Mouse (Mus musculus) macrophage (primary cell): Measurements from ENCODE around the gene Pola1. TPM values are rescaled to one million over a fixed set of nuclear protein-coding genes. Genes with fewer than 3 reads are reported as not detected.
"Not testable (repeated sequence)": the region's sequence is repeated elsewhere in the genome, so short reads cannot be mapped to it uniquely, and the experiment has no call there.

Source experiments
- H3K27ac ChIP-seq: fragments of 350-480 bp; formaldehyde crosslinking; 2 replicates; pipeline ENCODE4 v1.9.0; 2021
- H3K36me3 ChIP-seq: fragments of 350-480 bp; formaldehyde crosslinking; 2 replicates; pipeline ENCODE4 v1.9.0; 2021; ENCODE audit errors: inconsistent target
- H3K4me3 ChIP-seq: fragments of 350-480 bp; formaldehyde crosslinking; 2 replicates; pipeline ENCODE4 v1.9.0; 2021; ENCODE audit errors: inconsistent target
- H3K79me2 ChIP-seq: fragments of 350-480 bp; formaldehyde crosslinking; 2 replicates; pipeline ENCODE4 v1.9.0; 2021; ENCODE audit errors: inconsistent target
- WGBS: methylation state at CpG from one replicate; pipeline ENCODE4 v1.1.7; 2026; ENCODE audit warnings: inconsistent platforms; ENCODE audit not compliant: missing documents; 5-methylcytosine and 5-hydroxymethylcytosine counted together
- polyA plus RNA-seq: library from polyadenylated mRNA; stranded (reverse); fragments of 250-400 nt; gene quantifications from 3 replicates; pipeline ENCODE4 v1.2.4, GENCODE M21; 2018; ENCODE audit warnings: inconsistent platforms

The Pola1 gene
- polyA plus RNA-seq, 1 experiment from 2014 or later, result 5.0 TPM

- 35% methylated on average over 1 of the region's 1 CpGs for WGBS
These were observed 29.7 kb downstream of the Pola1 start for GRCm38 (mm10) chrX:93602214-93602613.

GRCm38 (mm10) chrX:93594283-93594682, 37.7 kb downstream of the Pola1 start:
- H3K79me2 ChIP-seq, result no peaks in the 10 kb centered on the region
- no peak overlapping the region for H3K27ac ChIP-seq
- no peak overlapping the region for H3K4me3 ChIP-seq
- 90% methylated on average over 4 of the region's 4 CpGs for WGBS
- H3K36me3 ChIP-seq, result no peaks in the 10 kb centered on the region

More at GRCm38 (mm10) chrX:93602214-93602613, 29.7 kb downstream of the Pola1 start:
- H3K4me3 ChIP-seq, result no peak overlapping the region
- H3K27ac ChIP-seq, result no peak overlapping the region
- H3K79me2 ChIP-seq, result no peaks in the 10 kb centered on the region
- no peaks in the 10 kb centered on the region for H3K36me3 ChIP-seq

GRCm38 (mm10) chrX:93580931-93581330, 51.0 kb downstream of the Pola1 start:
- WGBS, result 73% methylated on average over 2 of the region's 2 CpGs
- H3K36me3 ChIP-seq, result no peaks in the 10 kb centered on the region

GRCm38 (mm10) chrX:93557171-93557570, 74.8 kb downstream of the Pola1 start:
- 30% methylated on average over 1 of the region's 1 CpGs for WGBS
- Histone ChIP-seq H3K4me3 (no peak overlapping the region), H3K79me2 (no peaks in the 10 kb centered on the region), H3K27ac (no peak overlapping the region), H3K36me3 (no peaks in the 10 kb centered on the region)

More at GRCm38 (mm10) chrX:93580931-93581330, 51.0 kb downstream of the Pola1 start:
- no peak overlapping the region for H3K27ac ChIP-seq
- no peak overlapping the region for H3K4me3 ChIP-seq
- no peaks in the 10 kb centered on the region for H3K79me2 ChIP-seq

DNA sequence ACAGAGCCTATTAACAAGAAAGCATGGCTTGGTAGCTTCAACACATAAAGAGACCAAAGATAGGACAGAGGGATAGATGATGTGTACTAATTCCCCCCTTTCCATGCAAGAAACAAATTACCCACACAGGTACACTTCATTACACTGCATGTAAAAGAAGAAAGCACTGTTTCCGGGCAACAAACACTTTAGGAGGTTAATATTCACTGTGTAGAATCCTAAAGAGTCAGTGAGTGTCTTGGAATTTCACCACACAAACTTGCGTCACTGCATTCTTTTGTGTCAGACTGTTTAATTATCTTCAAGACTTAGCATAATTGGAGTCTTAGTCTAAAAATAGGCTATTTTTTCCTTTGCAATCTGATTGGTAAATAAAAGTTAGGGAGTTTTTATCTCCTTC, 92.2 kb downstream of the Pola1 start:
- H3K4me3 ChIP-seq, result no peak overlapping the region
- WGBS, result 96% methylated on average over 2 of the region's 2 CpGs
- H3K27ac ChIP-seq, result no peak overlapping the region

GRCm38 (mm10) chrX:93502865-93503353, 129.0 kb downstream of the Pola1 start:
- Histone ChIP-seq H3K36me3 (no peaks in the 10 kb centered on the region), H3K79me2 (no peaks in the 10 kb centered on the region), H3K27ac (no peak overlapping the region), H3K4me3 (no peak overlapping the region)
- 94% methylated on average over 2 of the region's 2 CpGs for WGBS

More for the DNA sequence above, 92.2 kb downstream of the Pola1 start:
- Histone ChIP-seq H3K79me2 (no peaks in the 10 kb centered on the region), H3K36me3 (no peaks in the 10 kb centered on the region)

- Histone ChIP-seq H3K79me2 (no peaks in the 10 kb centered on the region), H3K36me3 (no peaks in the 10 kb centered on the region), H3K4me3 (no peak overlapping the region), H3K27ac (no peak overlapping the region)
- 93% methylated on average over 6 of the region's 6 CpGs for WGBS
These were observed 134.4 kb downstream of the Pola1 start for GRCm38 (mm10) chrX:93497597-93497996.

DNA sequence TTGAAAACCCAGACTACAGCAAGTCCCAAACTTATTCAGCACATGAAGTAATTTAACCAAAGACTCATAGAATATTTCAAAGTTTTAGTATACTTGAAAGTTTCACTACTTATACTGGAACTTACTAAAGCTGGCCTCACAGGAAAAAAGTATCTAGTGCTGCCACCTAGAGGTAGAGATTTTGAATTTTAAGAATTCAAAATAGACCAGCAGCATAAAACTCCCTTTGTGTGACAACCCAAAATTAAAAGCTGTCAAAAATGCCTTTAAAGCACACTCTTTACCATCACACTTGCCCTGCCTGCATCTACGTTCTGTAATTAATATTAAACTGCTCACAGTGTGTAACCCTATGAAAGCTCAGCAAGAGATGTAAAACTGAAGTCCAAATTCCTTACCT, 166.2 kb downstream of the Pola1 start:
- no CpG with 5 or more reads among the region's 1 CpGs for WGBS
- no peaks in the 10 kb centered on the region for H3K36me3 ChIP-seq
- no peak overlapping the region for H3K4me3 ChIP-seq

DNA sequence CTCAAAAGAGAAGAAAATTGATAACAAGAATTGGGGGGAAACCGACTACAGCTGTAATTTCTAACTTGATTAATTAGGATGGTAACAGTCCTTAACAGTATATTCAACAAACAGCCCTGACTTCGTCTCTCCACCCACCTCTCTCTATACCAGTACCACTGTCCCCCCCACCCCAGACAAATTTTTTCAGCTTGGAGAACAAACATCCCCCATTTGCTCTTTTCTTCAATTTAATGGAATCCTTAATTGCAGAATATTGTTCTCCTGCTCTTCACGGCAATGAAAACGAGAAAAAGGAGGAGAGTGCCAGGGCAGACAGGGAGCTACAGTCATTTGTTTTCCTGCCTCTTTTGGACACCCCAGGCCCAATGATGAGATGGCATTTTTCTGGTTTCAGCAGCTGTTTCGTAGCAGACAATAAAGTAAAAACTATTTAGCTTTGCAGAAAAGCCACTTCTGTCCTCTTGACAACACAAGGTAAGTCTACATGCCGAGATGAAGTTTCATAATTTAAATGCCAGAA, 202.2 kb downstream of the Pola1 start:
- Histone ChIP-seq H3K79me2 (no peaks in the 10 kb centered on the region), H3K36me3 (no peaks in the 10 kb centered on the region)
- WGBS, result 89% methylated on average over 6 of the region's 6 CpGs

More for the DNA sequence above, 166.2 kb downstream of the Pola1 start:
- H3K27ac ChIP-seq, result no peak overlapping the region
- no peaks in the 10 kb centered on the region for H3K79me2 ChIP-seq

DNA sequence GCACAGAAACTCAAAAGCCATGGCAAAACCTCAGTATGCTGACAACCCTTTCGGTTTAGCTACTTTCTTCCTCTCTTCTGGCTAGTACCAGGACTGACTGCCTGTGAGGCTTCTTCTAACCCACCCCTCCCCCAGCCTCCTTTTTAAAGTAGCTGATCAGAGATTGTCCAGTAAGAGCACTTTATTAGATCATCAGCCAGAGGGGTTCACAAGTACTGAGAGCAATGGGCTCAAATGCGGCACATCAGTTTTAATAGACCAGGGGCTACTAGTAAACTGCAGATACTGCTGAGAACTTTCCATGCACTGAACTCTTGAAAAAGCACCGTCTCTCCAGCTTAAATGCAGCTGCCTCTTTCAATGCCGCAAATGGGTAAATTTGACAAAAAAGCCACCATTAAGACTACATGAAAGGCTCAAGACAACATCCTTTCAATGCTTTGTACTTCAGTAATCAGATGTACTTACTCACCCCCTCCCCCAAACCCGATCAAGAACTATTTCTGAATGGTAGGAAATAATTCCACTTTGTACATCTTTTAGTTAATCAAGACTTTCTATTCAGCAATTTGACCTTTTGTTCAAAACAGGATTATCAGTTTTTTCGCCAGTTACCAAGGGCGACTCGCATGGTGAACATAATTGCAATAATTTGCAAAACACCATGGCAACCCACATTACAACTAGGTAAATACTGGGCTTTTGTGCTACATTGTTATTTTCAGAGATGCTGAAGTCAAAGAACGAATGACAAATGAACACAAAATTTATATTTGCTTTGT, 202.8 kb downstream of the Pola1 start:
- Histone ChIP-seq H3K36me3 (no peaks in the 10 kb centered on the region), H3K79me2 (no peaks in the 10 kb centered on the region), H3K4me3 (no peak overlapping the region), H3K27ac (no peak overlapping the region)
- 91% methylated on average over 9 of the region's 9 CpGs for WGBS

More for the DNA sequence above, 202.2 kb downstream of the Pola1 start:
- Histone ChIP-seq H3K4me3 (no peak overlapping the region), H3K27ac (no peak overlapping the region)

- H3K36me3 ChIP-seq, H3K4me3 ChIP-seq, H3K79me2 ChIP-seq, H3K27ac ChIP-seq: not testable (repeated sequence)
These were observed 231.1 kb downstream of the Pola1 start for GRCm38 (mm10) chrX:93400871-93401270.

DNA sequence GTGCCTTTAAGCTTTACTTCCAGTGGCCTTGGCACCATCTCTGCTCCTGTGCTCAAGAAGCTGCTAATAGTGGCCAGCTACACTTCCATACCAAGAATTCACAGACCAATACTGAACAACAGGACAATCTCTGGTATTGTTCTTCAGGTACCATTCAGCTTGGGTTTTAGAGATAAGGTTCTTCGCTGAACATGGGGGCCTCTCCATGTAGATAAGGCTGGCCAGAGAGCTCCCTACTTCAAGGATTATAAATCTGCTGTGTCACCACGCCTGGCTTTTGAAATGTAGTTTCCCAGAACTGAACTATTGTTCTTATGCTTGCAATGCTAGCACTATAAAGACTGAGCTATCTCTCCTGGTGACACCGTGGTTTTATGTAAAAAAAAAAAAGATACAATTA, 234.9 kb downstream of the Pola1 start:
- WGBS, result 82% methylated on average over 2 of the region's 3 CpGs
- Histone ChIP-seq H3K36me3 (no peaks in the 10 kb centered on the region), H3K27ac (no peak overlapping the region), H3K4me3 (no peak overlapping the region), H3K79me2 (no peaks in the 10 kb centered on the region)

- no peaks in the 10 kb centered on the region for H3K36me3 ChIP-seq
- 94% methylated on average over 8 of the region's 9 CpGs for WGBS
- no peak overlapping the region for H3K4me3 ChIP-seq
- no peak overlapping the region for H3K27ac ChIP-seq
- no peaks in the 10 kb centered on the region for H3K79me2 ChIP-seq
These were observed 254.5 kb downstream of the Pola1 start for GRCm38 (mm10) chrX:93377285-93377972.

GRCm38 (mm10) chrX:93373503-93373902, 258.5 kb downstream of the Pola1 start:
- Histone ChIP-seq H3K4me3 (no peak overlapping the region), H3K79me2 (no peaks in the 10 kb centered on the region), H3K27ac (no peak overlapping the region), H3K36me3 (no peaks in the 10 kb centered on the region)
- WGBS, result 82% methylated on average over 1 of the region's 1 CpGs

GRCm38 (mm10) chrX:93369708-93370107, 262.2 kb downstream of the Pola1 start:
- Histone ChIP-seq H3K36me3 (no peaks in the 10 kb centered on the region), H3K79me2 (no peaks in the 10 kb centered on the region), H3K4me3 (no peak overlapping the region), H3K27ac (no peak overlapping the region)
- WGBS, result 89% methylated on average over 1 of the region's 1 CpGs
